Mouse (Mus musculus) heart, postnatal 0 days (tissue): Measurements from ENCODE around the gene Fbrs.

Experiments used
- CTCF ChIP-seq: IDR thresholded peaks from 2 replicates; pipeline ENCODE4 v1.5.1; 2016; ENCODE audit warnings: antibody characterized with exemption, control low read depth, low read depth
- EP300 ChIP-seq: IDR thresholded peaks from 2 replicates; pipeline ENCODE4 v1.6.1; 2016; ENCODE audit warnings: antibody characterized with exemption, low read depth

DNA sequence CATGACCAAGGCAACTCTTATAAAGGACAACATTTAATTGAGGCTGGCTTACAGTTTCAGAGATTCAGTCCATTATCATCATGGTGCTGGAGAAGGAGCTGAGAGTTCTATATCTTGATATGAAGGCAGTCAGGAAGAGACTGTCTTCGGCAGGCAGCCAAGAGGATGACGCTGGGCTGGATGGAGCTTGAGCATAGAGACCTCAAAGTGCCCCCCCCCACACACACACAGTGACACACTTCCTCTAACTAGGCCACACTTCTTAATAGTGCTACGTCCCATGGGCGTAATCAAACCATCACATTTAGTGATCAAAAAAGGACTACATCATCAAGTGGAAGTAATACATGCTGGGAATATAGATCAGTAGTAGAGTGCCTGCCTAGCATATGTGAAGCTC lies 43.8 kb upstream of the Fbrs start:
- TF ChIP-seq CTCF (no peak), EP300 (no peak)
